Mouse (Mus musculus): ENCODE measurements around the gene Nectin1. TPM values are rescaled to one million over a fixed set of nuclear protein-coding genes. Genes with fewer than 3 reads are reported as not detected.

Nectin1 gene
- total and polyA plus RNA-seq, 3 experiments: 0.26 to 1.9 (median 1.8) TPM

DNA sequence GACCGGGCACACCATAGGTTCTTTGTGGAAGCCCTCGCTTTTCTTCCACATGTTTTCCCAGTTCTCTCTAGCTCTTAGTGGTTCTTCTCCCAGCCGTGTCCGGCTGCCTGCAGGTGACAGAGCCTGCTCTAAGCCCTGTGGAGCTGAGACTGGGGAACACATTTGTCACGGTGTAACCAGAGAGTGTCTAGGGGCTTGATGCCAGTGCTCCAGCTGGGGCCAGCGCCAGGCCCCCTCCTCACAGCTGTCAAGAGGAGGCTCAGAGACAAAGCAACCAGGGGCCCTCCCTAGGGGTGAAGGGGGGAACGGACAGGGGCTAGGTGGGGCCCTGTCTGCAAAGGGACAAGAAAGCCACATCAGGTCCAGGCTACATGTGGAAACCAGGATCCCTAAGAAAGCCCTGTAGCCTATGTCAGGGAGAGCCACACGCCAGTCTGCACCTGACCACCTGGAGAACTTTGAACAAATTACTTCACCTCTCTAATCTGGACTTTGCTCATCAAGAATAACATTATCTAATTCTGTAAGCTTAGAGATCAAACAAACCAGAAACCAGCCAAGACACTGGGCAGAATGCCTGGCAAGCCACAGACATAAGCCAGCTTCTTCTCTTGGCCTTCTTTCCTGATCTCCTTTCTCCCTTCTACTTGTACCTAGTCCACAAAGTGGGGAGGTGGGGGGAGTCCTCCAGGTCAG lies 82.9 kb downstream of the Nectin1 start:
- dilution Hi-C loops (cut with MboI; ENCODE audit: extremely low pct_ligation_motif_present, extremely low pct_unique_long_range_greater_than_20kb, low sequenced_read_pairs) (no loop called here), in situ Hi-C loops (cut with MboI; ENCODE audit: low pct_ligation_motif_present, low pct_unique_long_range_greater_than_20kb, low sequenced_read_pairs) (loop anchor here (25.0 kb wide), 1 partner anchor 489 kb away; no protein-coding TSS in a partner anchor)
- H3K4me1 ChIP-seq (ENCODE audit: control insufficient read depth in 1 of 2, insufficient read depth in 2 of 2): no peaks in the 10 kb centered on the region
- peaks cover 84% of the 10 kb centered on the region for H3K27me3 ChIP-seq (replicated peaks)
- no peak overlapping the region for H3K27ac ChIP-seq (ENCODE audit: insufficient read depth, low read depth)
- H3K9ac ChIP-seq (ENCODE audit: insufficient read depth, low read depth): no peak overlapping the region
- H3K4me3 ChIP-seq (replicated peaks in 1 of 3; ENCODE audit: low read depth in 2 of 3, low read length in 2 of 3, poor library complexity in 1 of 3): no peak overlapping the region
- TF ChIP-seq ZNF384 (IDR thresholded peaks at IDR 0.05; ENCODE audit: low read depth, low read length): no peak
- DNase-seq (ENCODE audit: extremely low read depth): no peak
- H3K4me2 ChIP-seq (ENCODE audit: insufficient read depth, low read depth, poor library complexity, severe bottlenecking): no peak overlapping the region
- H3K36me3 ChIP-seq (replicated peaks in 1 of 2; ENCODE audit: control insufficient read depth in 1 of 2, insufficient read depth in 1 of 2, low read length in 1 of 2): no peaks in the 10 kb centered on the region
- no peaks in the 10 kb centered on the region for H3K9me3 ChIP-seq (replicated peaks; ENCODE audit: low read length)
- H3K79me2 ChIP-seq (replicated peaks; ENCODE audit: control insufficient read depth, extremely low read depth, insufficient read depth, poor library complexity, severe bottlenecking): no peaks in the 10 kb centered on the region

DNA sequence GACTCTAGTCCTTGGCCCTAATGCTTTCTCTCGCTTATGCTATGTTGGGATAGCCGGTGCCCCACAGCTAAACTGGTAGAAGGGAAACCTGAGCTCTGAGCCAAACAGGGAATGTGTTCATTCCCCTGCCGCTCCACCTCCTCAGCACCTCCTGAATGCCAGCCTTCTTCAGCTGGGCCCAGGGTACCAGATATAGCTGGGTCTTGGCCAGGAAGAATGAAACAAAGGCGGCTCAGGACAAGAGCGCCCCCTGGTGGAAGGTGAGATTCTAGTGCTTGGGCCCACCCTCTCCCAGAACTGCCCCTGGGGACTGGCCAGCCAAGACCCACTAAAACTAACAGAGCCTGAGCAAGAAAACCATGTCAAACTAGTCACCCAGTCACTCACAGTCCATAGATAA lies 83.8 kb downstream of the Nectin1 start:
- Histone ChIP-seq H3K4me2 (ENCODE audit: insufficient read depth, low read depth, poor library complexity, severe bottlenecking) (no peak overlapping the region), H3K27ac (ENCODE audit: insufficient read depth, low read depth) (no peak overlapping the region), H3K9ac (ENCODE audit: insufficient read depth, low read depth) (no peak overlapping the region), H3K4me1 (ENCODE audit: control insufficient read depth in 1 of 2, insufficient read depth in 2 of 2) (no peaks in the 10 kb centered on the region), H3K4me3 (replicated peaks in 1 of 3; ENCODE audit: low read depth in 2 of 3, low read length in 2 of 3, poor library complexity in 1 of 3) (no peak overlapping the region), H3K79me2 (replicated peaks; ENCODE audit: control insufficient read depth, extremely low read depth, insufficient read depth, poor library complexity, severe bottlenecking) (no peaks in the 10 kb centered on the region), H3K27me3 (replicated peaks) (peaks cover 84% of the 10 kb centered on the region), H3K9me3 (replicated peaks; ENCODE audit: low read length) (no peaks in the 10 kb centered on the region), H3K36me3 (replicated peaks in 1 of 2; ENCODE audit: control insufficient read depth in 1 of 2, insufficient read depth in 1 of 2, low read length in 1 of 2) (no peaks in the 10 kb centered on the region)
- in situ Hi-C loops (cut with MboI; ENCODE audit: low pct_ligation_motif_present, low pct_unique_long_range_greater_than_20kb, low sequenced_read_pairs): loop anchor here (25.0 kb wide), 1 partner anchor 490 kb away; no protein-coding TSS in a partner anchor
- dilution Hi-C loops (cut with MboI; ENCODE audit: extremely low pct_ligation_motif_present, extremely low pct_unique_long_range_greater_than_20kb, low sequenced_read_pairs): no loop called here
- DNase-seq (ENCODE audit: extremely low read depth): peak; percentile 54
- 0 out of 2 replicates have a peak, but pooled peaks have one; percentile 14 for TF ChIP-seq ZC3H11A (IDR thresholded peaks at IDR 0.05; ENCODE audit: low read depth, low read length)
- TF ChIP-seq ELF1 (IDR thresholded peaks at IDR 0.05; ENCODE audit: low read depth, low read length): no peak
- TF ChIP-seq EP300 (IDR thresholded peaks at IDR 0.05; ENCODE audit: low read length): no peak
- no peak for TF ChIP-seq POLR2A (IDR thresholded peaks at IDR 0.05; ENCODE audit: low read depth, low read length)
- TF ChIP-seq JUND (conservative IDR thresholded peaks at IDR 0.05; ENCODE audit: low read depth, low read length): no peak
- no peak for TF ChIP-seq CHD2 (IDR thresholded peaks at IDR 0.05; ENCODE audit: low read length)
- 0 out of 2 replicates have a peak, but pooled peaks have one; percentile 15 for TF ChIP-seq IRF4 (IDR thresholded peaks at IDR 0.05; ENCODE audit: low read depth, low read length)
- no peak for TF ChIP-seq GABPA (IDR thresholded peaks at IDR 0.05; ENCODE audit: insufficient replicate concordance, low read depth, low read length)
- TF ChIP-seq TBP (conservative IDR thresholded peaks at IDR 0.05; ENCODE audit: low read depth, low read length): no peak
- TF ChIP-seq USF2 (conservative IDR thresholded peaks at IDR 0.05; ENCODE audit: low read depth, low read length): no peak
- TF ChIP-seq CTCF (conservative IDR thresholded peaks at IDR 0.05 in 1 of 2, IDR thresholded peaks at IDR 0.05 in 1 of 2; ENCODE audit: low read depth in 2 of 2, low read length in 2 of 2): peak; percentile 53 to 79
- no peak for TF ChIP-seq TCF12 (IDR thresholded peaks at IDR 0.05; ENCODE audit: low read depth, low read length)
- TF ChIP-seq KAT2A (IDR thresholded peaks at IDR 0.05; ENCODE audit: insufficient replicate concordance, low read length): no peak
- no peak for TF ChIP-seq MXI1 (IDR thresholded peaks at IDR 0.05; ENCODE audit: low read depth, low read length)
- TF ChIP-seq SIN3A (IDR thresholded peaks at IDR 0.05; ENCODE audit: low read length): no peak
- TF ChIP-seq RAD21 (IDR thresholded peaks at IDR 0.05; ENCODE audit: low read depth, low read length): peak; percentile 69
- TF ChIP-seq ZMIZ1 (IDR thresholded peaks at IDR 0.05; ENCODE audit: low read depth, low read length): no peak
- no peak for TF ChIP-seq USF1 (IDR thresholded peaks at IDR 0.05; ENCODE audit: low read depth, low read length)
- TF ChIP-seq PAX5 (IDR thresholded peaks at IDR 0.05; ENCODE audit: low read length): no peak
- no peak for TF ChIP-seq ZKSCAN1 (IDR thresholded peaks at IDR 0.05; ENCODE audit: borderline replicate concordance, low read depth, low read length)
- no peak for TF ChIP-seq E2F4 (IDR thresholded peaks at IDR 0.05; ENCODE audit: insufficient replicate concordance, low read depth, low read length)
- TF ChIP-seq BHLHE40 (IDR thresholded peaks at IDR 0.05; ENCODE audit: low read depth, low read length): no peak
- no peak for TF ChIP-seq MEF2A (IDR thresholded peaks at IDR 0.05; ENCODE audit: borderline replicate concordance, low read depth, low read length)
- no peak for TF ChIP-seq JUN (IDR thresholded peaks at IDR 0.05; ENCODE audit: insufficient read depth, low read depth, low read length)
- no peak for TF ChIP-seq ZNF384 (IDR thresholded peaks at IDR 0.05; ENCODE audit: low read depth, low read length)
- TF ChIP-seq MAZ (IDR thresholded peaks at IDR 0.05; ENCODE audit: low read depth, low read length): no peak
- TF ChIP-seq SMC3 (IDR thresholded peaks at IDR 0.05; ENCODE audit: low read depth, low read length): peak; percentile 80
- TF ChIP-seq ETS1 (conservative IDR thresholded peaks at IDR 0.05; ENCODE audit: low read depth, low read length): no peak
- TF ChIP-seq MYC (IDR thresholded peaks at IDR 0.05; ENCODE audit: low read depth, low read length): no peak
- TF ChIP-seq RCOR1 (conservative IDR thresholded peaks at IDR 0.05; ENCODE audit: low read depth, low read length): no peak
- no peak for TF ChIP-seq HCFC1 (IDR thresholded peaks at IDR 0.05; ENCODE audit: low read depth, low read length)
- TF ChIP-seq UBTF (IDR thresholded peaks at IDR 0.05; ENCODE audit: low read depth, low read length): no peak
- no peak for TF ChIP-seq MAX (IDR thresholded peaks at IDR 0.05; ENCODE audit: low read length)
